Mouse (Mus musculus) intestine, embryonic 16.5 days (tissue): ENCODE results near the gene Zfp189. TPM values are rescaled to one million over a fixed set of nuclear protein-coding genes. Genes with fewer than 3 reads are reported as not detected.
"Not testable (repeated sequence)": the region's sequence is repeated elsewhere in the genome, so short reads cannot be mapped to it uniquely, and the experiment has no call there.

Experiments
- ATAC-seq: fragments of 200-750 bp; cut with Nextera tagmentation; 2 replicates; pipeline ENCODE4 v1.8.0; 2017; ENCODE audit warnings: moderate TSS enrichment, moderate library complexity
- H3K27ac ChIP-seq: fragments of 300-500 bp; sonication (generic); 2 replicates; pipeline ENCODE4 v1.5.1; 2014; ENCODE audit warnings: mild to moderate bottlenecking, low read length
- H3K27me3 ChIP-seq: fragments of 300-500 bp; sonication (generic); replicated peaks from 2 replicates; pipeline ENCODE4 v1.6.1; 2014; ENCODE audit warnings: low read length, control low read depth, mixed read lengths; ENCODE audit not compliant: control insufficient read depth, insufficient read depth
- H3K36me3 ChIP-seq: fragments of 300-500 bp; sonication (generic); 2 replicates; pipeline ENCODE4 v1.6.1; 2014; ENCODE audit warnings: low read length, control low read depth; ENCODE audit not compliant: control insufficient read depth, insufficient read depth
- H3K4me1 ChIP-seq: fragments of 300-500 bp; sonication (generic); 2 replicates; pipeline ENCODE4 v1.6.1; 2014; ENCODE audit warnings: low read length, control low read depth, mixed read lengths; ENCODE audit not compliant: control insufficient read depth, insufficient read depth
- H3K4me2 ChIP-seq: fragments of 300-500 bp; sonication (generic); 2 replicates; pipeline ENCODE4 v1.6.1; 2014; ENCODE audit warnings: low read depth, low read length, control low read depth
- H3K4me3 ChIP-seq: fragments of 300-500 bp; sonication (generic); 2 replicates; pipeline ENCODE4 v1.5.1; 2014; ENCODE audit warnings: mild to moderate bottlenecking, low read length
- H3K9ac ChIP-seq: fragments of 300-500 bp; sonication (generic); 2 replicates; pipeline ENCODE4 v1.6.1; 2014; ENCODE audit warnings: low read depth, low read length
- H3K9me3 ChIP-seq: fragments of 300-500 bp; sonication (generic); 2 replicates; pipeline ENCODE4 v1.6.1; 2016; ENCODE audit warnings: low read length, control low read depth; ENCODE audit not compliant: control insufficient read depth
- WGBS: fragments of 180-500 bp; shearing (Covaris S2); extraction: QIAGEN DNeasy Blood & Tissue Kit; methylation state at CpG from one replicate; pipeline ENCODE4 v1.1.7; 2014; 5-methylcytosine and 5-hydroxymethylcytosine counted together
- polyA plus RNA-seq: library from polyadenylated mRNA; unstranded; fragments of >200 nt; fragmentation: Nextera tagmentation; extraction: Ambion mirVana; gene quantifications from 2 replicates; pipeline ENCODE4 v1.2.1, GENCODE M21; 2015

Zfp189 gene
- polyA plus RNA-seq, 1 experiment from 2014 or later = 4.8 TPM

DNA sequence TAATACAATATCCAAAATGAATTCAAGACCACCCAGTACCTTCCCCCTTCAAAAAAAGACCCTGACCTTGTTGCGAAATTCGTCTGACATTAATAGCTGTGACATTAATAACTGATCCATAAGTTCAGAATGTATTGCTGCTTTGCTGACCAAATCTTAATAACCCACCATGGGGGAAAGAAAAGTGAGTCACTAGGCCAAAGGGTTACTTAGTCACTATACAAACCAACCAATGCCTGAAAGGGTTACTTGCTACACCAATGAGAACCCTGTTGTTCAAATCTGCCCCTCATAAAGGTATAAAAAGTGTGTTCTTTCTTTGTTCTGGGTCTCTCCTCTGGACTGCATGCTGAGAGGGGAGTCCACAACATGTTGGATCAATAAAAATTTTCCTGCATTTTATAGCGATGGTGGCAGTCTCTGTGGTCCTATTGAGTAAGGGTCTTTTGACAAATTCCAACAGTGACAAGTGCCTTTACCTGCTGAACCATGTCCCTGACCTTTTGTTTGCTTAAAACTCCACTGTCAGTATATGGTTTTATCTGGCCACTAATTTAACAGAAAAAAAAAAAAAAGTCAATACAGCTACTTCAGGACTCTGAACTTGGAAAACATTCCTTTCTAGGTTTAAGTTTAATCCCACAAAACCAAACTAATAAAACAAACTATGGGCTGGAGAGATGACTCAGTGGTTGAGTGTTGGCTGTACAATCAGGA lies 34.9 kb upstream of the Zfp189 start:
- ATAC-seq = peak; percentile 73
- WGBS = 63% methylated on average over 3 of the region's 3 CpGs
- H3K27ac ChIP-seq = peak overlapping the region; percentile 54

DNA sequence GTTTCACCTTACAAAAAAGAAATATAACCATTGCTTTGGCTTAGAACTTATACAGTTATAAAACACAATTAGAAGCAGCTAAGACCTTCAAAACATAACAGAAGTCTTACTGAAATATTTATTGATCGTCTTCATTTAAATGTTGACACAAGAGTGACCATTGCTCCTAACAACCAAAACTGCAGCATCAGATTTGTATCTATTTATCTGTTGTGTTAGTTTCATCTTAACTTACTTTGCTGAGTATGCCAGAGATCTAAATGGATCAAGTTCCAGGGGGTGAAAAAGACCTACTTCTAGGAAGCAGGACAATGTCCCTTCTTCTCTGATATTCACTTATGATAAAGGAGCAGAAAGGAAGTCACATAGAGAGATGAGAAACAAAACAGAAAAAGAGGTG lies 17.4 kb upstream of the Zfp189 start:
- Histone ChIP-seq H3K4me3 (no peak overlapping the region), H3K9ac (no peak overlapping the region), H3K27me3 (no peaks in the 10 kb centered on the region), H3K36me3 (no peaks in the 10 kb centered on the region), H3K4me2 (no peak overlapping the region), H3K9me3 (no peaks in the 10 kb centered on the region), H3K27ac (no peak overlapping the region), H3K4me1 (peaks cover 6% of the 10 kb centered on the region; the same call in 1 of the 2 replicates)
- WGBS = 76% methylated on average over 1 of the region's 1 CpGs
- no peak for ATAC-seq

More for the DNA sequence above, 34.9 kb upstream of the Zfp189 start:
- not testable (repeated sequence) for H3K4me3 ChIP-seq, H3K9ac ChIP-seq, H3K27me3 ChIP-seq, H3K4me1 ChIP-seq, H3K36me3 ChIP-seq, H3K4me2 ChIP-seq, H3K9me3 ChIP-seq

GRCm38 (mm10) chr4:49506386-49506785 lies 14.6 kb upstream of the Zfp189 start, which contains the start of gene Baat:
Baat (minus strand) TSS chr4:49506557.
- Histone ChIP-seq H3K4me1 (peaks cover 6% of the 10 kb centered on the region; the same call in 1 of the 2 replicates), H3K36me3 (no peaks in the 10 kb centered on the region), H3K9me3 (no peaks in the 10 kb centered on the region), H3K9ac (no peak within 1 kb of the TSS), H3K27ac (peak within 1 kb of the TSS; percentile 14; the same call in 1 of the 2 replicates), H3K4me3 (no peak within 1 kb of the TSS), H3K27me3 (no peaks in the 10 kb centered on the region), H3K4me2 (no peak within 1 kb of the TSS)
- 54% methylated on average over 3 of the region's 3 CpGs for WGBS
- ATAC-seq = peak; percentile 62

GRCm38 (mm10) chr4:49509183-49509582 lies 11.8 kb upstream of the Zfp189 start:
- Histone ChIP-seq H3K9ac (no peak overlapping the region), H3K36me3 (peaks cover 3% of the 10 kb centered on the region; the same call in 1 of the 2 replicates), H3K4me3 (no peak overlapping the region), H3K27me3 (no peaks in the 10 kb centered on the region), H3K4me2 (no peak overlapping the region), H3K9me3 (no peaks in the 10 kb centered on the region), H3K4me1 (peaks cover 6% of the 10 kb centered on the region; the same call in 1 of the 2 replicates), H3K27ac (no peak overlapping the region)
- no peak for ATAC-seq
- WGBS = 78% methylated on average over 2 of the region's 2 CpGs

- not testable (repeated sequence) for H3K4me1 ChIP-seq, H3K9ac ChIP-seq, H3K4me3 ChIP-seq, H3K9me3 ChIP-seq, H3K36me3 ChIP-seq, H3K4me2 ChIP-seq, H3K27me3 ChIP-seq, H3K27ac ChIP-seq
- WGBS = 50% methylated on average over 1 of the region's 1 CpGs
- ATAC-seq = peak; percentile 37
Observed at GRCm38 (mm10) chr4:49510236-49510835, 10.6 kb upstream of the Zfp189 start.

DNA sequence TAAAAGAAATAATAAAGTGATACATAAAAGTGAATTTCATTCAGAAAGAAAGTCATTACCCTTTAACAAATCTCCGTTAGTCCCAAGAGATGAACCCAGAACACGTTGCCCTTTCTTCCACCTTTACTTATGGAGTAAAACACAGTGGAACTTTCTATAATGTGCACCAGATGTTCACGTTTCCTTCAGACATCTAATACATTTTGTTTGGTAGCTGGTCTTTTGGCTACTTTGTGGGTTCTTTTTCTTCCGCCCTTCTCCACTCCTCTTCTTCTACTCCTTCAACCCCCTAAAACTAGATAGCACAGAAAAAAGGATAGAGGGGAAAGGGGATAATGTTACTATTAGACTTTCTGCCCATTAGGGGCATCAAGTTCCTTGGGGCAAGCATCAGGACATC lies 8.3 kb upstream of the Zfp189 start:
- peaks cover 3% of the 10 kb centered on the region; the same call in 1 of the 2 replicates for H3K36me3 ChIP-seq
- no peak overlapping the region for H3K9ac ChIP-seq
- no peaks in the 10 kb centered on the region for H3K27me3 ChIP-seq
- H3K4me2 ChIP-seq = no peak overlapping the region
- no peaks in the 10 kb centered on the region for H3K9me3 ChIP-seq
- no peak overlapping the region for H3K4me3 ChIP-seq
- 91% methylated on average over 4 of the region's 4 CpGs for WGBS
- H3K4me1 ChIP-seq = no peaks in the 10 kb centered on the region
- H3K27ac ChIP-seq = no peak overlapping the region
- ATAC-seq = no peak

GRCm38 (mm10) chr4:49514441-49514840 lies 6.5 kb upstream of the Zfp189 start:
- H3K36me3 ChIP-seq = peaks cover 3% of the 10 kb centered on the region; the same call in 1 of the 2 replicates
- WGBS = 94% methylated on average over 6 of the region's 6 CpGs
- ATAC-seq = no peak

GRCm38 (mm10) chr4:49519476-49519875 lies 1.5 kb upstream of the Zfp189 start:
- ATAC-seq = no peak
- no peaks in the 10 kb centered on the region; the same call in 1 of the 2 replicates for H3K36me3 ChIP-seq
- H3K4me3 ChIP-seq = peak overlapping the region; percentile 14
- H3K4me1 ChIP-seq = peaks cover 10% of the 10 kb centered on the region
- H3K27ac ChIP-seq = no peak overlapping the region
- no peaks in the 10 kb centered on the region for H3K9me3 ChIP-seq
- WGBS = 80% methylated on average over 5 of the region's 5 CpGs
- H3K4me2 ChIP-seq = peak overlapping the region; percentile 38
- no peak overlapping the region for H3K9ac ChIP-seq
- H3K27me3 ChIP-seq = no peaks in the 10 kb centered on the region

More at GRCm38 (mm10) chr4:49514441-49514840, 6.5 kb upstream of the Zfp189 start:
- no peak overlapping the region for H3K27ac ChIP-seq
- H3K4me3 ChIP-seq = no peak overlapping the region
- no peaks in the 10 kb centered on the region for H3K9me3 ChIP-seq
- H3K4me2 ChIP-seq = no peak overlapping the region
- H3K27me3 ChIP-seq = no peaks in the 10 kb centered on the region
- H3K9ac ChIP-seq = no peak overlapping the region
- H3K4me1 ChIP-seq = peaks cover 2% of the 10 kb centered on the region; the same call in 1 of the 2 replicates

DNA sequence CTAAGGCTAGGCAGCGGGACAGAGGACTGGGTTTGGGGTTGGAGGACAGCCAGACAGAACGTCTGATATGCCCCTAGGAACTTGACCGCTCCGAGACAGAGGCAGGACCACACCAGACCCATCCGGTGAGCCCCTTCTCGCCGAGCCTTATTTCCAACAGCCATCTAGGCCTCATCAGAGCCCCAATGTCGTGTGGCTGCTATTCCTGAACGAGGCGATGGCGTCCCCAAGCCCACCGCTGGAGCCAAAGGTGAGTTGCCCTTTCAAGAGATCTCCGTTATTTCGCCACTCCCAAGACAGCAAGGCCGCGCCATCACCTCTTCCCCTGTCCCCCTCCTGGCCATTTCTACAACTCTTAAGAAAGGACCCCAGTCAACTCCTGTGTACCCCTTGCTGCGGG lies 370 bp downstream of the Zfp189 start:
- Histone ChIP-seq H3K27ac (no peak overlapping the region), H3K36me3 (no peaks in the 10 kb centered on the region; the same call in 1 of the 2 replicates), H3K27me3 (no peaks in the 10 kb centered on the region), H3K4me2 (peak overlapping the region; percentile 76), H3K9me3 (no peaks in the 10 kb centered on the region), H3K9ac (peak overlapping the region; percentile 78), H3K4me3 (peak overlapping the region; percentile 52), H3K4me1 (peaks cover 10% of the 10 kb centered on the region)
- ATAC-seq = peak; percentile 31; the same call in 1 of the 2 replicates
- WGBS = 0% methylated on average over 17 of the region's 17 CpGs
